Mouse (Mus musculus) forebrain, postnatal 0 days (tissue): ENCODE measurements at regions not wholly inside any gene's neighbourhood (a gene's known extent, or its start where the extent isn't known, plus 50 kb on each side); places are given as distances from the start of the nearest gene placed in this dataset.

Experiments used
- ATAC-seq: fragments of 200-750 bp; cut with Nextera tagmentation; 2 replicates; pipeline ENCODE4 v1.8.0; 2017; ENCODE audit warnings: mild to moderate bottlenecking, moderate library complexity
- DNase-seq: peaks from one replicate; pipeline ENCODE4 v3.0.0-alpha.2; 2015
- H3K27ac ChIP-seq: fragments of 300-500 bp; sonication (generic); 2 replicates; pipeline ENCODE4 v1.5.1; 2014; ENCODE audit warnings: low read depth, mild to moderate bottlenecking, antibody characterized with exemption, low read length, moderate library complexity, mixed read lengths
- H3K27me3 ChIP-seq: fragments of 300-500 bp; sonication (generic); 2 replicates; pipeline ENCODE4 v1.6.1; 2014; ENCODE audit warnings: mild to moderate bottlenecking, low read length, mixed read lengths; ENCODE audit not compliant: insufficient read depth
- H3K36me3 ChIP-seq: fragments of 300-500 bp; sonication (generic); 2 replicates; pipeline ENCODE4 v1.6.1; 2014; ENCODE audit warnings: mild to moderate bottlenecking, moderate library complexity; ENCODE audit not compliant: insufficient read depth
- H3K4me1 ChIP-seq: fragments of 300-500 bp; sonication (generic); 2 replicates; pipeline ENCODE4 v1.6.1; 2014; ENCODE audit warnings: antibody characterized with exemption; ENCODE audit not compliant: insufficient read depth
- H3K4me2 ChIP-seq: fragments of 300-500 bp; sonication (generic); 2 replicates; pipeline ENCODE4 v1.6.1; 2014; ENCODE audit warnings: low read depth, mild to moderate bottlenecking, moderate library complexity
- H3K4me3 ChIP-seq: fragments of 300-500 bp; sonication (generic); 2 replicates; pipeline ENCODE4 v1.5.1; 2014; ENCODE audit warnings: low read depth, low read length, mixed read lengths
- H3K9ac ChIP-seq: fragments of 300-500 bp; sonication (generic); 2 replicates; pipeline ENCODE4 v1.6.1; 2014; ENCODE audit warnings: mild to moderate bottlenecking
- H3K9me3 ChIP-seq: fragments of 300-500 bp; sonication (generic); 2 replicates; pipeline ENCODE4 v1.6.1; 2016; ENCODE audit warnings: low read length
- CTCF ChIP-seq: sonication (generic); IDR thresholded peaks from 2 replicates; pipeline ENCODE4 v1.5.1; 2016; ENCODE audit warnings: antibody characterized with exemption, control low read depth, low read depth
- WGBS: fragments of 180-500 bp; shearing (Covaris S2); extraction: QIAGEN DNeasy Blood & Tissue Kit; methylation state at CpG from one replicate; pipeline ENCODE4 v1.1.7; 2014; 5-methylcytosine and 5-hydroxymethylcytosine counted together

GRCm38 (mm10) chr2:15165830-15166229 is 111.0 kb upstream of the Nsun6 start:
- TF ChIP-seq CTCF: no peak
- WGBS: 69% methylated on average over 3 of the region's 3 CpGs

GRCm38 (mm10) chr2:15163732-15164418 is 109.0 kb upstream of the Nsun6 start:
- DNase-seq (no peak), ATAC-seq (no peak)
- no peak for TF ChIP-seq CTCF
- Histone ChIP-seq H3K4me3 (no peak overlapping the region), H3K36me3 (no peaks in the 10 kb centered on the region), H3K4me1 (no peaks in the 10 kb centered on the region), H3K27ac (no peak overlapping the region), H3K9me3 (no peaks in the 10 kb centered on the region), H3K4me2 (no peak overlapping the region), H3K9ac (no peak overlapping the region), H3K27me3 (no peaks in the 10 kb centered on the region)
- WGBS: 85% methylated on average over 6 of the region's 6 CpGs

More at GRCm38 (mm10) chr2:15165830-15166229, 111.0 kb upstream of the Nsun6 start:
- Histone ChIP-seq H3K4me3 (no peak overlapping the region), H3K27me3 (no peaks in the 10 kb centered on the region), H3K4me2 (no peak overlapping the region), H3K9ac (no peak overlapping the region), H3K27ac (no peak overlapping the region), H3K36me3 (no peaks in the 10 kb centered on the region), H3K4me1 (no peaks in the 10 kb centered on the region), H3K9me3 (no peaks in the 10 kb centered on the region)
- ATAC-seq (no peak), DNase-seq (no peak)

DNA sequence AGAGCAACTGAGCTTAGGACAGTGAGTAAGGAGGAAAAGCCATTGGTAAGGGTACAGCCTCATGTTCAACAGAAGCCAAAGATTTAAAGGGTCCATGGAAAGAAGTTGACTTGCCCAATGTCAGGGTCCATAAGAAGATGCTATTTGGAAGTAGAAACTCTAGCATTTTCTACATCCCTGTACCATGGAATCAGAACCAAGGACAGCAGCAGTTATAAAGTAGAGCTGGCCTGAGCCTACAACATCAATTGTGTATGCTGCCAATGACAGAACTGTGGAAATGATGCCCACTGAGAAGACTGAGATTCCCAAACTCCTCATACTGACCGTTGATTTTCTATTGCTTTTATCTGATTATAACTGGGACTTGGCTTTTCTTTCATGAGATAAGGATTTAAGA is 107.0 kb upstream of the Nsun6 start:
- H3K9me3 ChIP-seq: no peaks in the 10 kb centered on the region
- DNase-seq (no peak), ATAC-seq (no peak)
- H3K9ac ChIP-seq: no peak overlapping the region
- H3K36me3 ChIP-seq: no peaks in the 10 kb centered on the region
- TF ChIP-seq CTCF: no peak
- no peaks in the 10 kb centered on the region for H3K4me1 ChIP-seq
- no peak overlapping the region for H3K4me2 ChIP-seq
- H3K4me3 ChIP-seq: no peak overlapping the region
- no peaks in the 10 kb centered on the region for H3K27me3 ChIP-seq
- 91% methylated on average over 1 of the region's 1 CpGs for WGBS
- no peak overlapping the region for H3K27ac ChIP-seq

- TF ChIP-seq CTCF: no peak
- no peaks in the 10 kb centered on the region for H3K27me3 ChIP-seq
Observed at GRCm38 (mm10) chr2:15157622-15158021, 102.8 kb upstream of the Nsun6 start.

GRCm38 (mm10) chr2:15150823-15151222 is 96.0 kb upstream of the Nsun6 start:
- H3K9me3 ChIP-seq: no peaks in the 10 kb centered on the region
- H3K27ac ChIP-seq: no peak overlapping the region
- no peaks in the 10 kb centered on the region for H3K36me3 ChIP-seq
- H3K27me3 ChIP-seq: no peaks in the 10 kb centered on the region
- H3K4me2 ChIP-seq: no peak overlapping the region
- no peaks in the 10 kb centered on the region for H3K4me1 ChIP-seq
- DNase-seq (no peak), ATAC-seq (no peak)
- no peak for TF ChIP-seq CTCF
- 87% methylated on average over 1 of the region's 1 CpGs for WGBS
- no peak overlapping the region for H3K9ac ChIP-seq
- no peak overlapping the region for H3K4me3 ChIP-seq

More at GRCm38 (mm10) chr2:15157622-15158021, 102.8 kb upstream of the Nsun6 start:
- H3K9me3 ChIP-seq: no peaks in the 10 kb centered on the region
- DNase-seq (no peak), ATAC-seq (no peak)
- H3K4me3 ChIP-seq: no peak overlapping the region
- no peaks in the 10 kb centered on the region for H3K4me1 ChIP-seq
- H3K27ac ChIP-seq: no peak overlapping the region
- H3K4me2 ChIP-seq: no peak overlapping the region
- H3K36me3 ChIP-seq: no peaks in the 10 kb centered on the region
- no peak overlapping the region for H3K9ac ChIP-seq

DNA sequence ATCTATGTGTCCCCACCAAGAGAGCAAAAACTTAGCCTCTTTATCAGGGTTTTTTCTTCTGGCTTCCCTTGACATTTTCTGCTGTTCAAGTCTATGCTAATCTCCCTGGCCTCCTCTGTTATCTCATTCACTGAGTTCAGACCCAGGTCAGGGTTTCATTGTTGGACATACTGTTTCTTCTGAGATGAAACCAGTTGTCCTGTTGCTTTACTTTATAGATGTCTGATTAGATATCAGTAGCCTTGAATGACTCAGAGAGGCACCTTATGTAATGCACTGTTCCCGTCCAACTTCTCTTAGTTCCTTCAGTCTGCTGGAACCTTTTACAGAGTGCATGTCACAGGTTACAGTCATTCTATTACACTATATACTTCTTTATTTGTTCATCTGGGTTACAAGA is 93.5 kb upstream of the Nsun6 start:
- H3K27me3 ChIP-seq: no peaks in the 10 kb centered on the region
- no peak overlapping the region for H3K9ac ChIP-seq
- H3K36me3 ChIP-seq: no peaks in the 10 kb centered on the region
- ATAC-seq (no peak), DNase-seq (no peak)
- H3K4me3 ChIP-seq: no peak overlapping the region
- no peaks in the 10 kb centered on the region for H3K4me1 ChIP-seq
- H3K27ac ChIP-seq: no peak overlapping the region
- no peak for TF ChIP-seq CTCF
- 93% methylated on average over 1 of the region's 1 CpGs for WGBS
- no peaks in the 10 kb centered on the region for H3K9me3 ChIP-seq
- no peak overlapping the region for H3K4me2 ChIP-seq

- H3K4me3 ChIP-seq: no peak overlapping the region
- H3K4me2 ChIP-seq: no peak overlapping the region
- no peaks in the 10 kb centered on the region for H3K27me3 ChIP-seq
- ATAC-seq (no peak), DNase-seq (no peak)
- TF ChIP-seq CTCF: no peak
- H3K9ac ChIP-seq: no peak overlapping the region
- H3K36me3 ChIP-seq: no peaks in the 10 kb centered on the region
- H3K4me1 ChIP-seq: no peaks in the 10 kb centered on the region
- H3K9me3 ChIP-seq: no peaks in the 10 kb centered on the region
- no peak overlapping the region for H3K27ac ChIP-seq
Observed at GRCm38 (mm10) chr2:15146986-15147385, 92.1 kb upstream of the Nsun6 start.
